Mouse (Mus musculus) frontal cortex, postnatal 25 days (tissue): ENCODE data around the gene Olfr259.

ENCODE experiments used
- DNase-seq, 2 experiments: peaks; one replicate each; pipeline ENCODE4 v3.0.0; 2022; ENCODE audit warnings: low spot score in 2 of 2

Olfr259 gene

GRCm38 (mm10) chr2:87114467-87114866 lies at the start of gene Olfr259:
TSS of gene Olfr259 (minus strand) at chr2:87114567.
- no peak for DNase-seq

DNA sequence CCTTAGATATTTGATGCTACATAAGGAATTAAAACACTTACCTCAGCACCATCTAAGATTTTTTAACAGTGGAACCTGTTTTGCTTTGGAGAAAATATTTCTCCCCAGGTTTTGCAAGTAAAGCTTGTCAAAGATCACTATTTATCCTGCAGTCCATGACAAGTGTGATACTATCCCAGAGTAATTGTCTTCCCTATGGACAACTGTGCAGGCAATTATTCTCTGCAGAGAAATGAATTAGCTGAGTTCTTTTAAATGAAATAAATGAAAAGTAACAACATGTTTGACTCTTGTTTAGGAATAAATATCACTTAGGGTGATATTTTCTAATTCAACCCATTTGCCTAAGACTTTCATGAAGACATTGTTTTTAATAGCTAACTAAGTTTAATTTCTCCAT lies 38.2 kb upstream of the Olfr259 start, which contains the start of gene Olfr1111:
Gene Olfr1111, minus strand, starts transcription at position 101 of the 400 bp plus-strand sequence.
- DNase-seq, result no peak

DNA sequence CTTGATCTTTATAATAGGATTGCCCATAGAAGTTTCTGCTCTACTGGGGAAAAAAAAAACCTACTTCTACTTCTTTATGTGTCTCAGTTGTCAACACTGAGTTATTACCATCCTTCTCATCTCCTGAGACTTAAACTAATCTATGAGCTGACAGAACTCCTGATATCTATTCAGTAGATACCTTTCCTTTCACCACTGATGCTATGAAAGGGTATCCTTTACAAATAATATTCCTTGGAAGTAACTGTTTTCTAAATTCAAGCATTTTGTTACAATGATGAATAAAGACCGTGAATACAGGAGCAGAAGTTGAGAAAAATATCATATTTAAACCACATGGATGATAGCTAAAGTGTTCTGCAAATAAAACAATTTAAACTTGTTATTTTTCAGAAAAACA lies 25.8 kb upstream of the Olfr259 start, which contains the start of gene Olfr1110:
Gene Olfr1110, minus strand, starts transcription at position 101 of the 400 bp plus-strand sequence.
- DNase-seq, result no peak

DNA sequence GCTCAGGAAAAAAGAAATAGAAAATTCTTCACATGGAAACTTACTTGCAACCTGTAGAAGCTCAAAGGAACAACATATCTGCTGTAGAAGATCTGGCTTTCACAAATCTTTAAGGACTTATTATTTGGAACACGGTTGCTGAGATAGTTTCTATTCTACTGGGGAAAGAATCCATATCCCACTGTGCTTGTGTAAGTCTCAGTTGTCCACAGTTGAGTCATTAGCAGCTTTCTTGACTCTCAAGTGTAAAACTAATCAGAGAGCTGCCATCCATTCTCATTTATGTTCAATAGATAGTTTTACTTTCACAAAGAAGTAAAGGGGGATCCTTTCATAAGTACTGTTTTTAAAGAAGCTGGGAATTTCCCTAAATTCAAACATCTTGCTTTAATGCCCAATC lies 18.5 kb downstream of the Olfr259 start, which contains the start of gene Olfr1109:
Gene Olfr1109, minus strand, starts transcription at position 101 of the 400 bp plus-strand sequence.
- no peak for DNase-seq

DNA sequence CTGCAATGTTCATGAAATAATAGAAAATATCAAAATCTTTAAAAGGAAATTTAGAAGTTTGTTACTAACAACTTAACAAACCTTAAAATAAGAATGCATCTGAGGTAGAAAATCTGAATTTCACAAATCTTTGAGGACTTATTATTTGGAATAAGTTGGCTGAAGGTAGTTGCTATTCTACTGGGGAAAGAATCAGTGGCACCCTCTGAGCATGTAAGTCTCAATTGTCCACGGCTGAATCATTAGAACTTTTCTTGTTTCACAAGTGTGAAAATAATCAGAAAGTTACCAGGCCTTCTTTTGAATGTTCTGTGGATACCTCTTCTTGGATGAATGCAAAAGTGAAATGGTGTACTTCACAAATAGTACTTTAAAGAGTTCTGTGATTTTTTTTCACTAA lies 38.6 kb downstream of the Olfr259 start, which contains the start of gene Olfr1107:
Gene Olfr1107, minus strand, starts transcription at position 101 of the 400 bp plus-strand sequence.
- no peak for DNase-seq
